Mouse (Mus musculus) liver, postnatal 0 days (tissue): Measurements from ENCODE around the gene B430218F22Rik. TPM values are rescaled to one million over a fixed set of nuclear protein-coding genes. Genes with fewer than 3 reads are reported as not detected.

Experiments used
- ATAC-seq: fragments of 200-750 bp; cut with Nextera tagmentation; 2 replicates; pipeline ENCODE4 v1.8.0; 2017; ENCODE audit warnings: mild to moderate bottlenecking, moderate library complexity
- DNase-seq: peaks from one replicate; pipeline ENCODE4 v3.0.0-alpha.2; 2016
- H3K27ac ChIP-seq: fragments of 300-500 bp; sonication (generic); 2 replicates; pipeline ENCODE4 v1.5.1; 2014; ENCODE audit warnings: antibody characterized with exemption, moderate library complexity, mild to moderate bottlenecking, low read depth
- H3K27me3 ChIP-seq: fragments of 300-500 bp; sonication (generic); 2 replicates; pipeline ENCODE4 v1.6.1; 2014; ENCODE audit warnings: low read length, control low read depth, mixed read lengths; ENCODE audit not compliant: insufficient read depth
- H3K36me3 ChIP-seq: fragments of 300-500 bp; sonication (generic); replicated peaks from 2 replicates; pipeline ENCODE4 v1.6.1; 2014; ENCODE audit warnings: mild to moderate bottlenecking, control low read depth, low read length, moderate library complexity, mixed read lengths; ENCODE audit not compliant: insufficient read depth
- H3K4me1 ChIP-seq: fragments of 300-500 bp; sonication (generic); 2 replicates; pipeline ENCODE4 v1.6.1; 2014; ENCODE audit warnings: antibody characterized with exemption, mild to moderate bottlenecking, control low read depth; ENCODE audit not compliant: insufficient read depth
- H3K4me2 ChIP-seq: fragments of 300-500 bp; sonication (generic); 2 replicates; pipeline ENCODE4 v1.6.1; 2014; ENCODE audit warnings: low read depth, mild to moderate bottlenecking, low read length, moderate library complexity, mixed read lengths
- H3K4me3 ChIP-seq: fragments of 300-500 bp; sonication (generic); 2 replicates; pipeline ENCODE4 v1.5.1; 2014; ENCODE audit warnings: low read depth, low read length
- H3K9ac ChIP-seq: fragments of 300-500 bp; sonication (generic); replicated peaks from 2 replicates; pipeline ENCODE4 v1.6.1; 2014; ENCODE audit warnings: mild to moderate bottlenecking, moderate library complexity
- H3K9me3 ChIP-seq: fragments of 300-500 bp; sonication (generic); 2 replicates; pipeline ENCODE4 v1.6.1; 2016; ENCODE audit warnings: mild to moderate bottlenecking, control low read depth, low read length, mixed read lengths
- CTCF ChIP-seq: sonication (generic); IDR thresholded peaks from 2 replicates; pipeline ENCODE4 v1.5.1; 2016; ENCODE audit warnings: antibody characterized with exemption, low read depth
- EP300 ChIP-seq: IDR thresholded peaks from 2 replicates; pipeline ENCODE4 v1.6.1; 2016; ENCODE audit warnings: antibody characterized with exemption, low read depth, mild to moderate bottlenecking
- WGBS: fragments of 180-500 bp; shearing (Covaris S2); extraction: QIAGEN DNeasy Blood & Tissue Kit; methylation state at CpG from one replicate; pipeline ENCODE4 v1.1.7; 2014; ENCODE audit not compliant: insufficient replicate concordance; 5-methylcytosine and 5-hydroxymethylcytosine counted together
- polyA plus RNA-seq: library from polyadenylated mRNA; unstranded; fragments of >200 nt; fragmentation: Nextera tagmentation; extraction: Ambion mirVana; gene quantifications from 2 replicates; pipeline ENCODE4 v1.2.1, GENCODE M21; 2015

B430218F22Rik gene
- polyA plus RNA-seq, 1 experiment from 2014 or later, result 1.0 TPM

GRCm38 (mm10) chr13:118418163-118418562, 31.7 kb downstream of the B430218F22Rik start:
- Histone ChIP-seq H3K4me3 (no peak overlapping the region), H3K27ac (no peak overlapping the region), H3K9ac (no peak overlapping the region), H3K4me1 (0 out of 2 replicates have a peak, but pooled peaks cover 3% of the 10 kb centered on the region), H3K36me3 (no peaks in the 10 kb centered on the region), H3K4me2 (no peak overlapping the region), H3K27me3 (no peaks in the 10 kb centered on the region), H3K9me3 (no peaks in the 10 kb centered on the region)
- ATAC-seq, result no peak
- 59% methylated on average over 4 of the region's 4 CpGs for WGBS
- no peak for DNase-seq
- TF ChIP-seq EP300, result no peak

GRCm38 (mm10) chr13:118420408-118420807, 34.0 kb downstream of the B430218F22Rik start:
- Histone ChIP-seq H3K27me3 (no peaks in the 10 kb centered on the region), H3K9me3 (no peaks in the 10 kb centered on the region), H3K27ac (no peak overlapping the region), H3K4me1 (0 out of 2 replicates have a peak, but pooled peaks cover 3% of the 10 kb centered on the region), H3K36me3 (no peaks in the 10 kb centered on the region), H3K4me3 (no peak overlapping the region), H3K4me2 (no peak overlapping the region), H3K9ac (no peak overlapping the region)
- DNase-seq, result no peak
- ATAC-seq, result no peak
- WGBS, result 32% methylated on average over 1 of the region's 1 CpGs
- TF ChIP-seq EP300 (no peak), CTCF (no peak)

GRCm38 (mm10) chr13:118420847-118421246, 34.4 kb downstream of the B430218F22Rik start:
- no peak overlapping the region for H3K4me3 ChIP-seq
- ATAC-seq, result no peak
- DNase-seq, result no peak
- no peaks in the 10 kb centered on the region for H3K36me3 ChIP-seq
- H3K27ac ChIP-seq, result no peak overlapping the region
- H3K9me3 ChIP-seq, result no peaks in the 10 kb centered on the region
- no peak overlapping the region for H3K9ac ChIP-seq
- TF ChIP-seq CTCF, result no peak
- no peak for TF ChIP-seq EP300
- 0 out of 2 replicates have a peak, but pooled peaks cover 3% of the 10 kb centered on the region for H3K4me1 ChIP-seq
- no peak overlapping the region for H3K4me2 ChIP-seq
- WGBS, result 42% methylated on average over 1 of the region's 1 CpGs
- no peaks in the 10 kb centered on the region for H3K27me3 ChIP-seq

Other genes starting within 250 kb of the B430218F22Rik start
- 16.9 and 18.4 TPM in 2 replicates for gene Mrps30, start 622 bp downstream of the B430218F22Rik start, polyA plus RNA-seq